Comparison of ENCODE assay signal across 22 mouse cellular contexts in genomic region chr13:74767186-74767585, GRCm38 (mm10). TPM values are rescaled to one million over a fixed set of nuclear protein-coding genes. Genes with fewer than 3 reads are reported as not detected.
A peak's percentile ranks its signal among the peaks of the same experiment; 100 is the strongest.
DNase-seq lines count a peak whose midpoint lies in the region; ATAC-seq and TF ChIP-seq lines count a peak whose summit lies in the region.
"Had no signal": no experiment of that assay in that cellular context is flagged by ENCODE, and none has a peak within 500 bp of the region (broad histone marks: within the 10 kb centered on the region; RNA-seq: fewer than 3 reads in every experiment).

No protein-coding gene starts in this region.

- H3K4me2 ChIP-seq in stomach, embryonic 16.5 days (ENCODE audit: low read depth, low read length): no peak overlapping the region
- H3K4me2 ChIP-seq: embryonic facial prominence, embryonic 12.5 days; forebrain, embryonic 12.5 days; hindbrain, embryonic 12.5 days had no signal

- H3K4me1 ChIP-seq in embryonic fibroblast, embryonic 13.5 days (ENCODE audit: control insufficient read depth, insufficient read depth, low read length): peaks cover 6% of the 10 kb centered on the region; the same call in 1 of the 2 replicates
- H3K4me1 ChIP-seq in stomach, embryonic 16.5 days (ENCODE audit: control insufficient read depth, insufficient read depth, low read length): no peaks in the 10 kb centered on the region
- H3K4me1 ChIP-seq: embryonic facial prominence, embryonic 12.5 days; heart, embryonic 10.5 days had no signal

- ATAC-seq in stomach, embryonic 16.5 days (ENCODE audit: insufficient read depth, low FRiP score): no peak
- ATAC-seq: forebrain, embryonic 16.5 days; hindbrain, embryonic 16.5 days had no signal

- H3K27me3 ChIP-seq in stomach, embryonic 16.5 days (ENCODE audit: control insufficient read depth, insufficient read depth, low read length): no peaks in the 10 kb centered on the region
- H3K27me3 ChIP-seq: embryonic facial prominence, embryonic 12.5 days; forebrain, embryonic 12.5 days; hindbrain, embryonic 12.5 days had no signal

- 60% methylated on average over 2 of the region's 2 CpGs for WGBS in stomach, embryonic 16.5 days

- intact Hi-C loops in gastrocnemius, adult 2 months (cut with DNase I): no loop called here

- no peaks in the 10 kb centered on the region for H3K36me3 ChIP-seq in stomach, embryonic 16.5 days (ENCODE audit: control insufficient read depth, insufficient read depth, low read length)
- H3K36me3 ChIP-seq: embryonic facial prominence, embryonic 12.5 days; forebrain, embryonic 12.5 days; hindbrain, embryonic 12.5 days had no signal

- 0 out of 2 replicates have a peak overlapping the region, but pooled peaks have one; percentile 19 for H3K4me3 ChIP-seq in gastrocnemius, adult 2 months
- H3K4me3 ChIP-seq in embryonic fibroblast, embryonic 13.5 days (ENCODE audit: insufficient read depth, low read length): no peak overlapping the region
- H3K4me3 ChIP-seq in stomach, embryonic 16.5 days (replicated peaks; ENCODE audit: low read length): no peak overlapping the region
- H3K4me3 ChIP-seq: embryonic facial prominence, embryonic 12.5 days; forebrain, embryonic 12.5 days; heart, embryonic 10.5 days; hindbrain, embryonic 12.5 days had no signal

- DNase-seq in gastrocnemius, adult 2 months: no peak
- no peak for DNase-seq in gastrocnemius, postnatal 4 days (ENCODE audit: low spot score in 2 of 2)
- DNase-seq in lung, postnatal 25 days (ENCODE audit: low spot score): peak; percentile 28
- DNase-seq in lung, postnatal 10 days: no peak
- DNase-seq in cerebellum, adult 9-10 months: no peak
- no peak for DNase-seq in frontal cortex, postnatal 10 days (ENCODE audit: low spot score in 2 of 2)
- DNase-seq: adrenal gland, adult 8-10 months; adrenal gland, postnatal 36 days; cerebellum, adult 11 months; cerebellum, adult 8-10 months; cerebellum, postnatal 25 days; gastrocnemius, postnatal 25 days; heart, postnatal 10 days; heart, postnatal 4 days had no signal

- no peak overlapping the region for H3K9ac ChIP-seq in stomach, embryonic 16.5 days (ENCODE audit: low read length)
- H3K9ac ChIP-seq: embryonic facial prominence, embryonic 12.5 days; forebrain, embryonic 12.5 days; hindbrain, embryonic 12.5 days had no signal

- H3K27ac ChIP-seq in gastrocnemius, adult 2 months: 0 out of 2 replicates have a peak overlapping the region, but pooled peaks have one; percentile 38
- peak overlapping the region; percentile 57; the same call in 1 of the 2 replicates for H3K27ac ChIP-seq in embryonic fibroblast, embryonic 13.5 days (ENCODE audit: insufficient read depth, low read length)
- peak overlapping the region; percentile 46; the same call in 1 of the 2 replicates for H3K27ac ChIP-seq in stomach, embryonic 16.5 days (ENCODE audit: low read length)
- H3K27ac ChIP-seq: embryonic facial prominence, embryonic 12.5 days; forebrain, embryonic 12.5 days; heart, embryonic 10.5 days; hindbrain, embryonic 12.5 days had no signal

- no peak for TF ChIP-seq CTCF in gastrocnemius, adult 2 months (IDR thresholded peaks at IDR 0.05)
- TF ChIP-seq CTCF in embryonic fibroblast, embryonic 13.5 days (IDR thresholded peaks at IDR 0.05; ENCODE audit: borderline replicate concordance, insufficient read depth, low read length): no peak

- H3K9me3 ChIP-seq in stomach, embryonic 16.5 days (replicated peaks; ENCODE audit: control insufficient read depth, low read length): no peaks in the 10 kb centered on the region
- H3K9me3 ChIP-seq: embryonic facial prominence, embryonic 12.5 days; forebrain, embryonic 12.5 days; heart, embryonic 10.5 days; hindbrain, embryonic 12.5 days had no signal

- TF ChIP-seq POLR2A in embryonic fibroblast, embryonic 13.5 days (IDR thresholded peaks at IDR 0.05; ENCODE audit: low read depth, low read length): no peak

RNA-seq across cellular contexts. Expression of gene Cast, which starts 41.4 kb away (rescaled TPM):
- 10 to 100 TPM; 97.9 to 99.9 TPM for total RNA-seq in gastrocnemius, adult 2 months (2021)
- 100 to 1,000 TPM in 1 of 2 experiments, 10 to 100 TPM in 1; 85.8 to 101 TPM for total RNA-seq in gastrocnemius, postnatal 4 days (2021)
- 136 and 175 TPM in 2 replicates for polyA plus RNA-seq in embryonic fibroblast, embryonic 13.5 days (2011; ENCODE audit: insufficient read length, low read depth, missing spikeins)
- polyA plus RNA-seq in stomach, embryonic 16.5 days (2015; fragmentation: Nextera tagmentation; extraction: Ambion mirVana): 65.1 and 77.2 TPM in 2 replicates
